Mouse (Mus musculus) cortical plate, adult 2 months (tissue): ENCODE data around the gene Thrb.

Experiments
- CTCF ChIP-seq: fragments of 200-500 bp; IDR thresholded peaks from 2 replicates; pipeline ENCODE4 v1.5.1; 2011; ENCODE audit warnings: mild to moderate bottlenecking, control low read depth, low read length; ENCODE audit not compliant: insufficient read depth; ENCODE audit errors: extremely low read depth
- POLR2A ChIP-seq: fragments of 200-500 bp; IDR thresholded peaks from 2 replicates; pipeline ENCODE4 v1.6.1; 2011; ENCODE audit warnings: mild to moderate bottlenecking, low read length, control low read depth; ENCODE audit not compliant: insufficient read depth; ENCODE audit errors: extremely low read depth

- no peak for TF ChIP-seq CTCF
- no peak for TF ChIP-seq POLR2A
Observed at GRCm38 (mm10) chr14:17906931-17907330, 246.9 kb downstream of the Thrb start.
